Mouse (Mus musculus): ENCODE measurements around the gene Dnmbp. TPM values are rescaled to one million over a fixed set of nuclear protein-coding genes. Genes with fewer than 3 reads are reported as not detected.

The Dnmbp gene
- 10 to 100 TPM in 1 of 2 experiments, 1 to 10 TPM in 1; 9.4 to 10.7 TPM for total RNA-seq (2021)
- long read RNA-seq, experiment 1, partial matches to known transcripts = 0 of 2 reads
- long read RNA-seq, experiment 1, other reads (novel, unspliced or antisense) = 2 of 2 reads
- long read RNA-seq, experiment 2, partial matches to known transcripts = 0 of 3 reads
- long read RNA-seq, experiment 2, other reads (novel, unspliced or antisense) = 3 of 3 reads

GRCm38 (mm10) chr19:43939769-43940689 lies at the start of gene Dnmbp:
Dnmbp (minus strand) TSS chr19:43940191.
- intact Hi-C loops (cut with DNase I) = loop anchor here (5.0 kb wide), 2 partner anchors 88 to 108 kb away; no protein-coding TSS in a partner anchor
- peak; percentile 51 to 80 for DNase-seq (ENCODE audit: low spot score in 2 of 2)

DNA sequence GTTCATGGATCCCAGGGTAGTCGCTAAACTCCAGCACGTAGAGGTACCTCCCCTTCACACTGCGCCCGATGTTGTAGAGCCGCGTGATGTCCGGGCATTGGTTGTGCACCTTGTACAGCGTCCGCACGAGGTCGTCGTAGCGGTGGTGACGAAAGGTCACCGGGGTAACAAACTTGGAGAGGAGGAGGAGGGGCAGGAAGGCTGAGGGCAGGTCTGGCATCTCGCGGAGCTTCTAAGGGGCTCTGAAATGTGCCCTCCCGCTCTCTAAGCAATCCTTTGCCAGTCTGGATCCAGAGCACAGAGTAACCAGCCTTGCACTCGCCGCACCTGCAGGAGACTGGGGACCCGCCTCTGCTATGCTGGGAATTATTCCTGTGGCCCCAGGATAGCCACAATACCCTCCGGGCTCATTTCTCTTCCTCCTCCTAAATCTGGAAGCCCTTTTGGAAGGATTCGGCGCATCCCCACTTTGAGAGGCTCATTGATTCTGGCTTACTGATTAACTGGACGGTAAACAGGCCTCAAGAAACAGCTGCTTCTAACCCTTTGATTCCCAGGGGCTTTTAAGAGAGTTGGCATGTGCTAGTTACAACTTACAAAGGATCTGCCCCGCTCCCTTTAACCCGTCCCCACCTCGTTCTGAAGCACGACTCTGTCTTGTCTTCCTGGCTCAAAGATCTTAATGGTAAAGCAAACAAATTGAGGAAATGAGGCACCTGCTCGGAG lies 46.2 kb upstream of the Dnmbp start, which contains the start of gene Cpn1:
Gene Cpn1, minus strand, starts transcription at position 488 of the 726 bp plus-strand sequence.
- intact Hi-C loops (cut with DNase I) = no loop called here
- no peak for DNase-seq (ENCODE audit: low spot score in 2 of 2)

GRCm38 (mm10) chr19:43981992-43982391 lies 42.0 kb upstream of the Dnmbp start:
- DNase-seq (ENCODE audit: low spot score in 2 of 2) = no peak
- intact Hi-C loops (cut with DNase I) = no loop called here

DNA sequence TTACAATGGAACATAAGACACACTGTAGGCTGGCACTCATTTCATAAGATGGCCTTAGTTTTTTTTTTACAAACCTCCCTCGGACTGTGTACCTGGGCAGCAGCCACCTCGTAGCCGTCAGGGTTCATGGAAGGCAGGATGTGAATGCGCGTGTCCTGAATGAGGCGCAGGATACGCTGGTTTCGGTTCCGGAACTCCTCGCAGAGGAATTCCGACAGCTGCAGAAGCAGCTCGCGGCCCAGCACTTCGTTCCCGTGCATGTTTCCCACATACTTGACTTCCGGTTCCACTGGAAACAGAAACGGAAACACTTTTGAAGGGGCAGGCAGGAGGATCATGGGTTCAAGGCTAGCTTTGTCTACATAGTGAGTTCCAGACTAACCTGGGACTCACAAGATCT lies 40.7 kb upstream of the Dnmbp start:
- DNase-seq (ENCODE audit: low spot score in 2 of 2) = no peak
- intact Hi-C loops (cut with DNase I) = no loop called here

DNA sequence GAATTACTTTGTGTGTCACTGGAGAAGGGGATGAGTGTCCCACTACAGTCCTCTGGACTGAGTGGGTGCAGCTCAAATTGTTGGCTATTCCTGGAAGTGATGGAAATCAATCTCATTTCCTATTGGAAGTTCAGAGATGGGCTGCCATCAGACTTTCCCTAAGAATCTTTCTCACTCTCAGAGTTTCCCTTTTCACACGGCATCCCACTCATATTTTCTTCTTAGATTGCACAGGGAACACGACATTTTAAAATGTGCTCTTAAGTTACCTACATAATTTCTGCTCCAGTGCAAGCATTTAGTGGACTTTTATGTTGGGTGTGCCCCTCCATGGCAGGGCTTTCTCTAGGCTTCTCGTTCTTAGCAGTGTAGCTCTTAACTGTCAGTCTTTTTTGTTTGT lies 37.8 kb upstream of the Dnmbp start:
- no peak for DNase-seq (ENCODE audit: low spot score in 2 of 2)
- intact Hi-C loops (cut with DNase I) = no loop called here

DNA sequence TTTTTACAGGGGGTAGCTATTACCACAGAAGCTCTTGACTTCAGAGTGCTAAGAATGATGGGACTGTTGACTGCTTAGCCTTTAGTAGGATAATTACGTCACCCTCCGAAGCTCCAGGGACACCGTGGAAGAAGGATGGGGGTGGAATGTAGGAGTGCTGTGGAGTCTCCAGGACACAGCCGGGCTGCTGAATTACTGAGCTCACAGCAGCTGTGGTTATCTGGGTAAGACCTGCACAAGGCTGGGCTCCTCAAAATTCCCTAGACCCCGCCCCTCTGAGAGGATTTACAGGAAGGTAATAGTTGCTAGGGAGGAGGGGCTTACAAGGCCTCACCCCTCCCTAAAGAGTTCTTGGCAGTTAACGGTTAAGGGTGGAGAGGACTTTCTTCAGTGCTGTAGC lies 36.7 kb upstream of the Dnmbp start:
- intact Hi-C loops (cut with DNase I) = no loop called here
- DNase-seq (ENCODE audit: low spot score in 2 of 2) = no peak

DNA sequence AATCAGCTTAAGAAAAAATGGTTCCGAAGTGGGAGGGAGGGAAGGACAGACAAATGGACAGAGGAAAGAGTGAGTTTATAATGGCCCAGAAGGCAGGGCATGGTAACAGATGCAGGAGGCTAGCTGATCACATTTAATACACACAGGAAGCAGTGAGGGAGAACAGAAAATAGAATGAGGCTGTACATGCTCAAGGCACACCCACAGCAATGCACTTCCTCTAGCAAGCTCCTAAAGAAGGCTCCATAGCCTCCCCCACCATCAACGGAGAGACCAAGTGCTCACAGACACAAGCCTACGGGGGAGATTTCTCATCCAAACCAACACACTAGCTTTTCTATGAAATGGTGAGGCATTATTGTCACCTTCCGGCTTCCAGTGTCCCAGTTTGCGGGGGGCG lies 34.2 kb upstream of the Dnmbp start:
- intact Hi-C loops (cut with DNase I) = no loop called here
- peak in 1 of 2 experiments; percentile 25 for DNase-seq (ENCODE audit: low spot score in 2 of 2)

- intact Hi-C loops (cut with DNase I) = no loop called here
- DNase-seq (ENCODE audit: low spot score in 2 of 2) = no peak
These were observed 33.7 kb upstream of the Dnmbp start for GRCm38 (mm10) chr19:43973711-43974110.

GRCm38 (mm10) chr19:43972129-43972528 lies 32.1 kb upstream of the Dnmbp start:
- intact Hi-C loops (cut with DNase I) = no loop called here
- DNase-seq (ENCODE audit: low spot score in 2 of 2) = no peak

- intact Hi-C loops (cut with DNase I) = no loop called here
- DNase-seq (ENCODE audit: low spot score in 2 of 2) = no peak
These were observed 28.5 kb upstream of the Dnmbp start for GRCm38 (mm10) chr19:43968436-43969026.

- intact Hi-C loops (cut with DNase I) = no loop called here
These were observed 26.5 kb upstream of the Dnmbp start for GRCm38 (mm10) chr19:43966481-43966880.

GRCm38 (mm10) chr19:43965496-43966085 lies 25.6 kb upstream of the Dnmbp start:
- peak in 1 of 2 experiments; percentile 28 for DNase-seq (ENCODE audit: low spot score in 2 of 2)
- intact Hi-C loops (cut with DNase I) = no loop called here

More at GRCm38 (mm10) chr19:43966481-43966880, 26.5 kb upstream of the Dnmbp start:
- no peak for DNase-seq (ENCODE audit: low spot score in 2 of 2)

- DNase-seq (ENCODE audit: low spot score in 2 of 2) = no peak
- intact Hi-C loops (cut with DNase I) = no loop called here
These were observed 22.8 kb upstream of the Dnmbp start for GRCm38 (mm10) chr19:43962795-43963194.

DNA sequence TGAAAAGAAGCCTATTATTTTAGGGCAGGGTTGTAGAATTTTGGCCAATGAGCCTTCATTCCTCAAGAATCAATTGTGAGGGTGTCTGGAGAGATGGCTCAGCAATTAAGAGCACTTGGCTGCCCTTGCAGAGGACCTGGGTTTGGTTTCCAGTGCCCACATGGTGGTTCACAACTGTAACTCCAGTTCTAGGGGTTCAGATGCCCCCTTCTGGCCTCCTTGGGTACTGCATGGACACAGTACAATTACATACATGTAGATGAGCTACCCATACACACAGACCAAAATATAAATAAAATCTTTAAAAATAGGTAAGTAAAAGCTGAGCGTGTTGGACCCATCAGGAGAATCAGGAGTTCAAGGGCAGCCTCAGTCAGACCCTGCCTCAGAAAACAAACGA lies 21.2 kb upstream of the Dnmbp start:
- DNase-seq (ENCODE audit: low spot score in 2 of 2) = no peak
- intact Hi-C loops (cut with DNase I) = no loop called here

- intact Hi-C loops (cut with DNase I) = no loop called here
- DNase-seq (ENCODE audit: low spot score in 2 of 2) = no peak
These were observed 20.0 kb upstream of the Dnmbp start for GRCm38 (mm10) chr19:43960014-43960413.

GRCm38 (mm10) chr19:43959162-43959561 lies 19.2 kb upstream of the Dnmbp start:
- intact Hi-C loops (cut with DNase I) = loop anchor here (5.0 kb wide), 1 partner anchor 127 kb away; no protein-coding TSS in a partner anchor
- DNase-seq (ENCODE audit: low spot score in 2 of 2) = peak; percentile 75 to 79

DNA sequence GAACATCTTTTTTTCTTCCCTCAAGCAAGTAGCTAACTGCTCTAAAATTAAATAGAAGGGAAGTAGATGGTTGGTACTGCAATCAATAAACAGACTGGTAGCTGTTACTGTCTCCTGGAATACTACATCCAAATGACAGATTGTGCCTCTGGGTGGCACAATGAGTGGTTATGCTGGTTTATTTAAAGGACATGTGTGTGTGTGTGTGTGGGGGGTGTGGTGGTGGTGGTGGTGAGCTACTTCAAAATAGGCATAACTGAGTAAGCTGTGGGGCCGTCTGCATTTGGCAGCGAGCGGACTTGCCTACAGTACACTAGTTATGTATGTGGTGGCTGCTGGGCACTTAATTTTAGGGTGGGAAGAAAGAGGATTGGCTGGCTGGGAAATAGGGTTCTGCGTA lies 17.9 kb upstream of the Dnmbp start:
- intact Hi-C loops (cut with DNase I) = loop anchor here (5.0 kb wide), 1 partner anchor 126 kb away; no protein-coding TSS in a partner anchor
- peak; percentile 60 to 79 for DNase-seq (ENCODE audit: low spot score in 2 of 2)

DNA sequence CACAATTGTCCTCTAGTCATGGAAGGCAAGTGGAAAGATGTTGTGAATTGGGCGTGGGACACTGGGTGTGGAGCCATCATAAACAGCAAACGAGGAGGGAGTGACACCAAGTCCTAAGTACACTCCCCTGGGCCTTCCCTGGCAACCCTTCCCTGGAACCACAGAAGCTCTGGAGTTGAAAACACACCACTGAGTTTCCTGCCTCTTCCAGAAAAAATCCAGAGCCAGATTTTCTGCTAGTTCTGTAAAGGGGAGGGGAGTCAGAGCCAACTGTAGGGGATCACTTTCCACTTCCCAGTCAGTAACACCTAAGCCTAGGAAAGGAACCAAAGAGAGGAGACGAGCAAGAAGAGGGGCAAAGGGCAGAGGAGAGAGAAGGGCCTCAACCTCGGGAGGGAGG lies 17.4 kb upstream of the Dnmbp start:
- no peak for DNase-seq (ENCODE audit: low spot score in 2 of 2)
- intact Hi-C loops (cut with DNase I) = loop anchor here (5.0 kb wide), 1 partner anchor 125 kb away; no protein-coding TSS in a partner anchor

- no peak for DNase-seq (ENCODE audit: low spot score in 2 of 2)
- intact Hi-C loops (cut with DNase I) = loop anchor here (5.0 kb wide), 1 partner anchor 123 kb away; no protein-coding TSS in a partner anchor
These were observed 15.3 kb upstream of the Dnmbp start for GRCm38 (mm10) chr19:43955266-43955665.

Data from left cerebral cortex, postnatal 14 days (tissue).